Comparison of ENCODE assay signal across 9 mouse cellular contexts in genomic region chr11:69171626-69172025, GRCm38 (mm10). TPM values are rescaled to one million over a fixed set of nuclear protein-coding genes. Genes with fewer than 3 reads are reported as not detected.
DNase-seq lines count a peak whose midpoint lies in the region; ATAC-seq and TF ChIP-seq lines count a peak whose summit lies in the region.
"Had no signal": no experiment of that assay in that cellular context is flagged by ENCODE, and none has a peak within 500 bp of the region (broad histone marks: within the 10 kb centered on the region; RNA-seq: fewer than 3 reads in every experiment).

No protein-coding gene starts in this region.

- no peaks in the 10 kb centered on the region for H3K9me3 ChIP-seq in neural tube, embryonic 15.5 days (replicated peaks)
- H3K9me3 ChIP-seq in heart, postnatal 0 days (replicated peaks; ENCODE audit: control insufficient read depth, low read length), result no peaks in the 10 kb centered on the region
- no peaks in the 10 kb centered on the region for H3K9me3 ChIP-seq in lung, embryonic 15.5 days
- H3K9me3 ChIP-seq: limb, embryonic 13.5 days had no signal

- no peak for ATAC-seq in neural tube, embryonic 15.5 days (ENCODE audit: low FRiP score)
- ATAC-seq in common myeloid progenitor, adult 5-6 weeks (replicated peaks; ENCODE audit: low read depth, poor library complexity, severe bottlenecking), result peak; percentile 67; the same call in 1 of the 2 replicates
- ATAC-seq in heart, postnatal 0 days (ENCODE audit: insufficient read depth, low read depth), result peak; percentile 41; the same call in 1 of the 2 replicates
- ATAC-seq in lung, embryonic 15.5 days (ENCODE audit: borderline replicate concordance, extremely low read depth, low FRiP score, low TSS enrichment), result 0 out of 2 replicates have a peak, but pooled peaks have one; percentile 30

- WGBS in neural tube, embryonic 15.5 days, result 29% methylated on average over 7 of the region's 7 CpGs
- WGBS in heart, postnatal 0 days, result 28% methylated on average over 7 of the region's 7 CpGs
- WGBS in lung, embryonic 15.5 days, result 23% methylated on average over 7 of the region's 7 CpGs

- DNase-seq in adrenal gland, adult 18-20 months (ENCODE audit: low spot score in 2 of 2), result peak; percentile 33 to 60
- DNase-seq in adrenal gland, postnatal 4 days (ENCODE audit: low spot score in 2 of 2), result no peak
- peak; percentile 44 for DNase-seq in neural tube, embryonic 10.5 days (ENCODE audit: extremely low spot score, low spot score)
- peak; percentile 36 for DNase-seq in heart, postnatal 0 days (ENCODE audit: low spot score)
- peak; percentile 46 for DNase-seq in splenic B cell, adult 2 months (ENCODE audit: low read depth, low spot score)

- H3K9ac ChIP-seq in neural tube, embryonic 15.5 days (replicated peaks), result no peak overlapping the region
- H3K9ac ChIP-seq in heart, postnatal 0 days (replicated peaks; ENCODE audit: low read depth, low read length), result no peak overlapping the region
- no peak overlapping the region for H3K9ac ChIP-seq in lung, embryonic 15.5 days
- H3K9ac ChIP-seq: limb, embryonic 13.5 days had no signal

- no peak overlapping the region for H3K4me3 ChIP-seq in neural tube, embryonic 15.5 days (replicated peaks)
- H3K4me3 ChIP-seq in heart, postnatal 0 days (ENCODE audit: low read depth, low read length), result no peak overlapping the region
- no peak overlapping the region for H3K4me3 ChIP-seq in lung, embryonic 15.5 days
- H3K4me3 ChIP-seq: limb, embryonic 13.5 days had no signal

- peak; percentile 78 for TF ChIP-seq CTCF in heart, postnatal 0 days (IDR thresholded peaks at IDR 0.05; ENCODE audit: low read depth)

- H3K27me3 ChIP-seq in neural tube, embryonic 15.5 days (replicated peaks), result no peaks in the 10 kb centered on the region
- H3K27me3 ChIP-seq in heart, postnatal 0 days (ENCODE audit: control insufficient read depth, insufficient read depth, low read length), result 0 out of 2 replicates have a peak, but pooled peaks cover 2% of the 10 kb centered on the region
- H3K27me3 ChIP-seq in lung, embryonic 15.5 days, result no peaks in the 10 kb centered on the region
- no peaks in the 10 kb centered on the region for H3K27me3 ChIP-seq in splenic B cell, adult 2 months (ENCODE audit: control insufficient read depth, insufficient read depth, low read length, poor library complexity, severe bottlenecking)
- H3K27me3 ChIP-seq: limb, embryonic 13.5 days had no signal

- H3K36me3 ChIP-seq in neural tube, embryonic 15.5 days, result no peaks in the 10 kb centered on the region
- no peaks in the 10 kb centered on the region for H3K36me3 ChIP-seq in heart, postnatal 0 days (replicated peaks; ENCODE audit: control insufficient read depth, insufficient read depth, low read length)
- H3K36me3 ChIP-seq in lung, embryonic 15.5 days, result no peaks in the 10 kb centered on the region
- H3K36me3 ChIP-seq in splenic B cell, adult 2 months (ENCODE audit: control insufficient read depth, insufficient read depth, low read length, poor library complexity, severe bottlenecking), result no peaks in the 10 kb centered on the region
- H3K36me3 ChIP-seq: limb, embryonic 13.5 days had no signal

- TF ChIP-seq EP300 in heart, postnatal 0 days (IDR thresholded peaks at IDR 0.05; ENCODE audit: low read depth), result no peak

- no peaks in the 10 kb centered on the region for H3K4me1 ChIP-seq in neural tube, embryonic 15.5 days
- H3K4me1 ChIP-seq in heart, postnatal 0 days (ENCODE audit: control insufficient read depth, insufficient read depth), result no peaks in the 10 kb centered on the region
- no peaks in the 10 kb centered on the region for H3K4me1 ChIP-seq in lung, embryonic 15.5 days

- H3K4me2 ChIP-seq in neural tube, embryonic 15.5 days, result no peak overlapping the region
- H3K4me2 ChIP-seq in heart, postnatal 0 days (ENCODE audit: low read depth, low read length), result no peak overlapping the region
- H3K4me2 ChIP-seq in lung, embryonic 15.5 days, result no peak overlapping the region
- H3K4me2 ChIP-seq: limb, embryonic 13.5 days had no signal

- no peak overlapping the region for H3K27ac ChIP-seq in neural tube, embryonic 15.5 days (replicated peaks)
- no peak overlapping the region for H3K27ac ChIP-seq in heart, postnatal 0 days (ENCODE audit: low read depth)
- H3K27ac ChIP-seq in lung, embryonic 15.5 days, result no peak overlapping the region
- H3K27ac ChIP-seq: limb, embryonic 13.5 days had no signal

RNA-seq across cellular contexts. Expression of gene Alox12b, which starts 14.8 kb away (rescaled TPM):
- total RNA-seq in adrenal gland, adult 18-20 months (2021), result not detected
- not detected for total RNA-seq in adrenal gland, postnatal 4 days (2021)
- polyA plus RNA-seq in neural tube, embryonic 15.5 days (2015; fragmentation: Nextera tagmentation; extraction: Ambion mirVana), result 0.95 and 1.0 TPM in 2 replicates
- total RNA-seq in common myeloid progenitor, adult 5-6 weeks (2017), result not detected in 2 replicates
- total RNA-seq in heart, postnatal 0 days (2014; rRNA removed; ENCODE audit: low replicate concordance), result not detected in 2 replicates
- polyA plus RNA-seq in heart, postnatal 0 days (2015; fragmentation: Nextera tagmentation; extraction: Ambion mirVana), result not detected in 2 replicates
- polyA plus RNA-seq in lung, embryonic 15.5 days (2015; fragmentation: Nextera tagmentation; extraction: Ambion mirVana), result not detected in 2 replicates

RNA-seq across cellular contexts. Expression of gene Alox8, which starts 26.0 kb away (rescaled TPM):
- total RNA-seq in adrenal gland, adult 18-20 months (2021), result not detected
- under 1 TPM in 1 of 2 experiments, not detected in 1; 0.08 TPM for total RNA-seq in adrenal gland, postnatal 4 days (2021)
- 0.36 TPM in 2 replicates for polyA plus RNA-seq in neural tube, embryonic 15.5 days (2015; fragmentation: Nextera tagmentation; extraction: Ambion mirVana)
- not detected in 2 replicates for total RNA-seq in common myeloid progenitor, adult 5-6 weeks (2017)
- total RNA-seq in heart, postnatal 0 days (2014; rRNA removed; ENCODE audit: low replicate concordance), result 3.0 and 3.7 TPM in 2 replicates
- polyA plus RNA-seq in heart, postnatal 0 days (2015; fragmentation: Nextera tagmentation; extraction: Ambion mirVana), result 0.86 and 2.5 TPM in 2 replicates
- polyA plus RNA-seq in lung, embryonic 15.5 days (2015; fragmentation: Nextera tagmentation; extraction: Ambion mirVana), result 0.29 and 0.67 TPM in 2 replicates

RNA-seq across cellular contexts. Expression of gene Aloxe3, which starts 45.9 kb away (rescaled TPM):
- 1 to 10 TPM; 1.1 to 1.6 TPM for total RNA-seq in adrenal gland, adult 18-20 months (2021)
- total RNA-seq in adrenal gland, postnatal 4 days (2021), result under 1 TPM; 0.67 to 0.73 TPM
- polyA plus RNA-seq in neural tube, embryonic 15.5 days (2015; fragmentation: Nextera tagmentation; extraction: Ambion mirVana), result 4.3 and 6.1 TPM in 2 replicates
- total RNA-seq in common myeloid progenitor, adult 5-6 weeks (2017), result 6.9 TPM in 1 of 2 replicates, not detected in the other
- 0.58 TPM in 1 of 2 replicates, not detected in the other for total RNA-seq in heart, postnatal 0 days (2014; rRNA removed; ENCODE audit: low replicate concordance)
- polyA plus RNA-seq in heart, postnatal 0 days (2015; fragmentation: Nextera tagmentation; extraction: Ambion mirVana), result 0.08 TPM in 1 of 2 replicates, not detected in the other
- polyA plus RNA-seq in lung, embryonic 15.5 days (2015; fragmentation: Nextera tagmentation; extraction: Ambion mirVana), result 0.16 and 0.53 TPM in 2 replicates

RNA-seq across cellular contexts. Expression of gene 9130213A22Rik, which starts 49.2 kb away (rescaled TPM):
- total RNA-seq in adrenal gland, adult 18-20 months (2021), result under 1 TPM; 0.43 to 0.61 TPM
- total RNA-seq in adrenal gland, postnatal 4 days (2021), result 1 to 10 TPM; 1.3 to 1.4 TPM
- 0.63 TPM in 2 replicates for polyA plus RNA-seq in neural tube, embryonic 15.5 days (2015; fragmentation: Nextera tagmentation; extraction: Ambion mirVana)
- total RNA-seq in common myeloid progenitor, adult 5-6 weeks (2017), result not detected in 2 replicates
- total RNA-seq in heart, postnatal 0 days (2014; rRNA removed; ENCODE audit: low replicate concordance), result 0.66 TPM in 1 of 2 replicates, not detected in the other
- 0.30 and 0.49 TPM in 2 replicates for polyA plus RNA-seq in heart, postnatal 0 days (2015; fragmentation: Nextera tagmentation; extraction: Ambion mirVana)
- polyA plus RNA-seq in lung, embryonic 15.5 days (2015; fragmentation: Nextera tagmentation; extraction: Ambion mirVana), result 0.36 and 0.57 TPM in 2 replicates

RNA-seq across cellular contexts. Expression of gene Hes7, which starts 51.4 kb away (rescaled TPM):
- total RNA-seq in adrenal gland, adult 18-20 months (2021), result under 1 TPM in 1 of 2 experiments, not detected in 1; 0.26 TPM
- total RNA-seq in adrenal gland, postnatal 4 days (2021), result under 1 TPM; 0.51 to 0.59 TPM
- 0.68 and 1.0 TPM in 2 replicates for polyA plus RNA-seq in neural tube, embryonic 15.5 days (2015; fragmentation: Nextera tagmentation; extraction: Ambion mirVana)
- not detected in 2 replicates for total RNA-seq in common myeloid progenitor, adult 5-6 weeks (2017)
- not detected in 2 replicates for total RNA-seq in heart, postnatal 0 days (2014; rRNA removed; ENCODE audit: low replicate concordance)
- polyA plus RNA-seq in heart, postnatal 0 days (2015; fragmentation: Nextera tagmentation; extraction: Ambion mirVana), result 0.26 and 0.29 TPM in 2 replicates
- polyA plus RNA-seq in lung, embryonic 15.5 days (2015; fragmentation: Nextera tagmentation; extraction: Ambion mirVana), result 0.52 and 0.60 TPM in 2 replicates

Comparison
In these comparisons a context has a peak if more than half of its experiments do, and no peak if none do; other contexts are left out.
1. DNase-seq: peak in adrenal gland, adult 18-20 months (2 of 2), neural tube, embryonic 10.5 days (single experiment), heart, postnatal 0 days (single experiment) and splenic B cell, adult 2 months (single experiment); none in adrenal gland, postnatal 4 days (0 of 2).